Mouse (Mus musculus) spleen, adult 18-20 months (tissue): Measurements from ENCODE around the gene Rps5.
A peak's percentile ranks its signal among the peaks of the same experiment; 100 is the strongest.
"Not testable (repeated sequence)": the region's sequence is repeated elsewhere in the genome, so short reads cannot be mapped to it uniquely, and the experiment has no call there.

Experiments used
- DNase-seq, 2 experiments: peaks; one replicate each; pipeline ENCODE4 v3.0.0; 2022; ENCODE audit warnings: mixed read lengths in 2 of 2

Gene Rps5

GRCm38 (mm10) chr7:12921705-12922465, at the start of gene Rps5:
Gene Rps5 (plus strand): TSS chr7:12922290.
- DNase-seq: peak; percentile 94 to 95

GRCm38 (mm10) chr7:12874301-12874700, 47.8 kb upstream of the Rps5 start:
- DNase-seq: no peak

GRCm38 (mm10) chr7:12880036-12880435, 42.1 kb upstream of the Rps5 start:
- no peak for DNase-seq

GRCm38 (mm10) chr7:12880497-12880896, 41.6 kb upstream of the Rps5 start:
- not testable (repeated sequence) for DNase-seq

- DNase-seq: peak; percentile 85 to 89
Measured at GRCm38 (mm10) chr7:12880911-12881660, 41.0 kb upstream of the Rps5 start, which contains the start of gene Zfp128. Gene Zfp128 (plus strand): TSS chr7:12881177.

- no peak for DNase-seq
Measured at GRCm38 (mm10) chr7:12886563-12887266, 35.4 kb upstream of the Rps5 start.

- DNase-seq: no peak
Measured at GRCm38 (mm10) chr7:12887585-12887984, 34.5 kb upstream of the Rps5 start.

- no peak for DNase-seq
Measured at GRCm38 (mm10) chr7:12890928-12891327, 31.2 kb upstream of the Rps5 start.

- no peak for DNase-seq
Measured at GRCm38 (mm10) chr7:12891334-12891733, 30.8 kb upstream of the Rps5 start.

- DNase-seq: peak; percentile 74 to 78
Measured at GRCm38 (mm10) chr7:12897655-12898410, 24.3 kb upstream of the Rps5 start, which contains the start of gene Zscan22. Gene Zscan22 (plus strand): TSS chr7:12897815.

GRCm38 (mm10) chr7:12901517-12901916, 20.6 kb upstream of the Rps5 start:
- DNase-seq: no peak

- DNase-seq: no peak
Measured at GRCm38 (mm10) chr7:12903623-12904022, 18.5 kb upstream of the Rps5 start.

GRCm38 (mm10) chr7:12905146-12905545, 16.9 kb upstream of the Rps5 start:
- DNase-seq: no peak

- DNase-seq: peak; percentile 60 to 88
Measured at GRCm38 (mm10) chr7:12909498-12909962, 12.6 kb upstream of the Rps5 start.

- DNase-seq: peak; percentile 25 to 56
Measured at GRCm38 (mm10) chr7:12910181-12910668, 11.9 kb upstream of the Rps5 start.

GRCm38 (mm10) chr7:12913556-12913955, 8.5 kb upstream of the Rps5 start:
- no peak for DNase-seq

GRCm38 (mm10) chr7:12920495-12920894, 1.6 kb upstream of the Rps5 start:
- not testable (repeated sequence) for DNase-seq

GRCm38 (mm10) chr7:12921318-12921704, 779 bp upstream of the Rps5 start:
- DNase-seq: no peak

- DNase-seq: no peak
Measured at GRCm38 (mm10) chr7:12922729-12923128, 639 bp downstream of the Rps5 start.

GRCm38 (mm10) chr7:12926316-12926715, 4.2 kb downstream of the Rps5 start:
- DNase-seq: no peak

- no peak for DNase-seq
Measured at GRCm38 (mm10) chr7:12927191-12927680, 5.1 kb downstream of the Rps5 start, which contains the start of gene Rnf225. Gene Rnf225 (plus strand): TSS chr7:12927416.
